Mouse (Mus musculus) forebrain, embryonic 15.5 days (tissue): ENCODE results near the gene Rps10. TPM values are rescaled to one million over a fixed set of nuclear protein-coding genes. Genes with fewer than 3 reads are reported as not detected.

ENCODE experiments used
- ATAC-seq: fragments of 200-750 bp; cut with Nextera tagmentation; replicated peaks from 2 replicates; pipeline ENCODE4 v1.8.0; 2017; ENCODE audit warnings: mild to moderate bottlenecking, moderate TSS enrichment, moderate library complexity
- H3K27ac ChIP-seq: fragments of 300-500 bp; sonication (generic); replicated peaks from 2 replicates; pipeline ENCODE4 v1.5.1; 2015; ENCODE audit warnings: mild to moderate bottlenecking, inconsistent platforms
- H3K27me3 ChIP-seq: fragments of 300-500 bp; sonication (generic); 2 replicates; pipeline ENCODE4 v1.6.1; 2015; ENCODE audit warnings: inconsistent platforms
- H3K36me3 ChIP-seq: fragments of 300-500 bp; sonication (generic); 2 replicates; pipeline ENCODE4 v1.6.1; 2015; ENCODE audit warnings: mild to moderate bottlenecking, inconsistent platforms
- H3K4me1 ChIP-seq: fragments of 300-500 bp; sonication (generic); 2 replicates; pipeline ENCODE4 v1.6.1; 2015; ENCODE audit warnings: inconsistent platforms
- H3K4me2 ChIP-seq: fragments of 300-500 bp; sonication (generic); replicated peaks from 2 replicates; pipeline ENCODE4 v1.6.1; 2015; ENCODE audit warnings: mild to moderate bottlenecking, inconsistent platforms
- H3K4me3 ChIP-seq: fragments of 300-500 bp; sonication (generic); 2 replicates; pipeline ENCODE4 v1.5.1; 2015; ENCODE audit warnings: mild to moderate bottlenecking, inconsistent platforms
- H3K9ac ChIP-seq: fragments of 300-500 bp; sonication (generic); replicated peaks from 2 replicates; pipeline ENCODE4 v1.6.1; 2015; ENCODE audit warnings: mild to moderate bottlenecking, inconsistent platforms
- H3K9me3 ChIP-seq: fragments of 300-500 bp; sonication (generic); 2 replicates; pipeline ENCODE4 v1.6.1; 2016; ENCODE audit warnings: inconsistent platforms
- WGBS: fragments of 180-500 bp; shearing (Covaris S2); methylation state at CpG from one replicate; pipeline ENCODE4 v1.1.7; 2015; ENCODE audit warnings: mixed read lengths; 5-methylcytosine and 5-hydroxymethylcytosine counted together
- polyA plus RNA-seq: library from polyadenylated mRNA; unstranded; fragments of >200 nt; fragmentation: Nextera tagmentation; extraction: Ambion mirVana; gene quantifications from 2 replicates; pipeline ENCODE4 v1.2.1, GENCODE M21; 2015

Rps10 gene
- polyA plus RNA-seq, 1 experiment from 2014 or later, result 578 TPM

DNA sequence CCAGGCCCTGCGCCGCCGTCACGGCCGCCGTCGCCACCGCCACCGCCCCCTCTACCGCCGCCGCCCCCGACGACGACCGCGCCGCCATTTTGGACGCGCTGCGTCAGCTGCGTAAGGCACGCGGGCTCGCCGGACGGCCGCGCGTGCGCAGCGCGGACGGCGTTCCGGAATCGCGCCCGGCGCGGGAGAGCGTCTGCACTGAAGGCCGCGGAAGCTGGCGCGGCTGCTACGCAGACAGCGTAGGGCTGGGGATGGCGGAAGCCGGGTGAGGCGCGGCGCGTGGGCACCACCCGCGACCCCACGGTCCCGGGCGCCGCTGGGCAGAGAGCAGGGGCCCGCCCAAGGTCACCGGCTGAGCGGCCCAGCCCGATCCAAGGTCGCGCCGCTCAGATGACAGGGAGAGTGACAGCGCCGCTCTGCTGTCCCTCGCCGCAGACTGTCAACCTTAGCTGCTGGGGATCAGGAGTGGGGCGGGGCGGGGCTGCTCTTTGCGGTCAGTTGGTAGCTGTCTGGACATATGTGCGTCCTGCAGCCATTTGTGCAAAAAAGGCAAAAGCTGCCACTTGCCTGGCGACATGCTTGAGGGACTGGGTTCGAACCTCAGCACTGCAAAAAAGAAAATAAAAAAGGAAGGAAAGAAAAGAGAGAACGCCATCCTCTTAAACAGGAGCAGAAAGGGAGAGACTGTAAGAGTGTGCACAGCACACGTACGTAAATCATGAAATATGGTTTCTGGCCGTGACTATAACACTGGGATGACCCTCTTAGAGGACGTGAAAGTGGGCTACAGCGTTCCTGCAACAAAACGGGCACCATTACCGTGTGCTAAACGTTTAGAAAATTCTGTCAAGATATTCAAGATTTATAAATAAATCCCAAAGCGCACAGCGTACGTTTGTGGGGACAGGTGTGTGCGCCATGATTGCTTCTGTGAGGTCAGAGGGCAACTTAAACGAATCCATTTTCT lies 12.8 kb downstream of the Rps10 start, which contains the start of gene Nudt3:
Nudt3 (minus strand) TSS at position 136 of the 967 bp plus-strand sequence.
- Histone ChIP-seq H3K4me2 (peak within 1 kb of the TSS; percentile 79), H3K36me3 (no peaks in the 10 kb centered on the region), H3K9me3 (no peaks in the 10 kb centered on the region), H3K27ac (peak within 1 kb of the TSS; percentile 96), H3K4me1 (peaks cover 48% of the 10 kb centered on the region), H3K9ac (peak within 1 kb of the TSS; percentile 97), H3K4me3 (peak within 1 kb of the TSS; percentile 95), H3K27me3 (no peaks in the 10 kb centered on the region)
- peak; percentile 88 for ATAC-seq
- 9% methylated on average over 91 of the region's 91 CpGs for WGBS

DNA sequence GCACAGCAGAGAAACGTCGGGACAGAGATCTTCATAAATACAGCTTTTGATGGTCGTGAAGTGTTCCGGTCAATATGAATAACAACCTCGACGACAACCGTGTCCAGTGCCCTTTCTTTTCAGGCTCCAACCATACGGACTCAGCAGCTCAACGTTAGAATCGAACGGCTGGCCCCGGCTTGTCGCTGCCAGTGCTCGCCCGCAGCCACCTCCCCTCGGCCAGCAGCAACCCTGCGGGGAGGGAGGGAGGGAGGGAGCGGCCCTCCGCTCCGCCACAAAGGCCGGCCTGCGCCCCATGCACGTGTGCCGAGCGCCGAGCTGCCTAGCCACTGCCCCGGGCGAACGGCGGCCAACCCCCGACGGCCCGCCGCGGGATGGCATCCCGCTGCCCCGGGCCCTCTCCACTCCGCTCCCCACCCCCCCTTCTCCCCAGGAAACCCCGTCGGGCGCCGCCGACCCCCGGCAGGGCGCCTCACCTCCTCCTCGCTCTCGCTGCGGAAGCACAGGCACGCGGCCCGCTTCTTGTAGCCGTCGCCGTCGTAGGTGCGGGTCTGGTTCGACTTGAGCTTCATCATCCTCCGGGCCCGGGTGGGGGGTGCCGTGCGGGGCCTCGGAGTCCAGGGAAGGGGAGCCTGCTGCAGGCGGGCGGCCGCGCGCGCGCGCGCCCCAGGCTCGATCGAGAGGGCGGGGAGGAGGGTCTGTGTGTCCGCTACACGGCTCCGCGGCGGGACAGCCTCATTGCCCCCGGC lies 13.7 kb downstream of the Rps10 start:
- peak overlapping the region; percentile 96 for H3K27ac ChIP-seq
- peak overlapping the region; percentile 95 for H3K4me3 ChIP-seq
- no peaks in the 10 kb centered on the region for H3K9me3 ChIP-seq
- peak overlapping the region; percentile 79 for H3K4me2 ChIP-seq
- H3K9ac ChIP-seq, result peak overlapping the region; percentile 97
- peak; percentile 49 for ATAC-seq
- peaks cover 50% of the 10 kb centered on the region for H3K4me1 ChIP-seq
- no peaks in the 10 kb centered on the region for H3K27me3 ChIP-seq
- under 1% methylated on average over 77 of the region's 80 CpGs for WGBS
- H3K36me3 ChIP-seq, result peaks cover 3% of the 10 kb centered on the region; the same call in 1 of the 2 replicates

DNA sequence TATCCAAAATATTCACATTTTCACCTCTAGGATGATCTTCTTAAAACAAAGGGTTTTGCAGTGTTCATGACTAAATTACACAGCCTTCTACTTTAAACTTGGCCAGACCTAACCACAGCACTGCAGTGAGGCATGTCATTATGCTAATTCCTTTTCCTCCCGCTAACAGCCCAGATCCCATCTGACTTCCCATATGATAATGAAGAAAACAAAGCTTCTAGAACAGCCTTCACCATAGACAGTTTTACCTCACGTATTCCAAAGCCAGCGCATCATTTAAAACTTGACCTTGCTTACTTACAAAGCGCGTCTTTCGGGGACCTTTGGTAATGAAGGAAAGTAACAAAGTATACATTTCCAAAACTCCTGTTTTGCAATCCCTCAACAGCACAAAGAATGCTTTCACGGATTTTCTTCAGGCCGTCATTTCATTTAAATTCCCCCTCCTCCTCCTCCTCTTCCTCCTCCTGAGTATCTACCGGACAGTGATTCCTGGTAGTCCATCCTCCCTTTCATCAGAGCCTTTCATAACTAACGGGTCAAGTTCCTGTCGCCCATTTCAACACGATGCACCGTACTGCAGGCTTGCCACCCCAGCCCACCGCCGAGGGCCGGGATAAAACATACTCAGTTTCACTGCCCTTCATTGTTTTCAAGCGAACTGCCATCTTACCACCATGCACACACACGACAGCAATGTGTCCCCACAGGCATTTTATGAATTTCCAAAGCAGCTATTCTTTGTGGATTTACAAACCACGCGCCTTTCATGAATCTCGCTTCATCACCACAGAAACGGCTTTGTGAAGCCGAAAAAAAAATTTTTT lies 14.6 kb downstream of the Rps10 start:
- Histone ChIP-seq H3K9ac (peak overlapping the region; percentile 97), H3K4me1 (peaks cover 48% of the 10 kb centered on the region), H3K9me3 (no peaks in the 10 kb centered on the region), H3K27ac (peak overlapping the region; percentile 96), H3K36me3 (peaks cover 11% of the 10 kb centered on the region; the same call in 1 of the 2 replicates), H3K4me3 (peak overlapping the region; percentile 95), H3K27me3 (no peaks in the 10 kb centered on the region), H3K4me2 (peak overlapping the region; percentile 79)
- peak; percentile 60 for ATAC-seq
- under 1% methylated on average over 23 of the region's 23 CpGs for WGBS

DNA sequence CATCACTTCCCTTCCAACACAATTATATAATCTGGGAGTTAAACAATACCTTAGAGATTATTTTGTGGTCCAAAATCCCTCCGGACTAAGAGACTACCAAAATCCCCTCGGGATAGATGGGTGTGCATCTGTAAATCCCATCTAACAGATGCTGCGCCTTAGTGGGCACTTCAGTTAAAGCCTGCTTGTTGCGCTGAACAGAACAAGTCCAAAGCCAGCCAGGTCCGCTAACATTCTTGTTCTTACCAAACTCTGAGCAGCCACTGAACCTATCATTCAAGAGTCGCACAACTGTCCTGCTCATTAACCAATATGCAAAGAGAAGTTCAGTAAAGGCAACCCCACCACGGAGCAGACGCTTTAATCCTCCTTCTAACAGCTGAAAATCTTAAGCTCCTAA lies 15.3 kb downstream of the Rps10 start:
- peak overlapping the region; percentile 79 for H3K4me2 ChIP-seq
- H3K36me3 ChIP-seq, result peaks cover 17% of the 10 kb centered on the region; the same call in 1 of the 2 replicates
- H3K4me1 ChIP-seq, result peaks cover 42% of the 10 kb centered on the region
- 22% methylated on average over 8 of the region's 8 CpGs for WGBS
- peak overlapping the region; percentile 96 for H3K27ac ChIP-seq
- peak overlapping the region; percentile 95 for H3K4me3 ChIP-seq
- no peaks in the 10 kb centered on the region for H3K27me3 ChIP-seq
- ATAC-seq, result no peak
- peak overlapping the region; percentile 97 for H3K9ac ChIP-seq
- H3K9me3 ChIP-seq, result no peaks in the 10 kb centered on the region

DNA sequence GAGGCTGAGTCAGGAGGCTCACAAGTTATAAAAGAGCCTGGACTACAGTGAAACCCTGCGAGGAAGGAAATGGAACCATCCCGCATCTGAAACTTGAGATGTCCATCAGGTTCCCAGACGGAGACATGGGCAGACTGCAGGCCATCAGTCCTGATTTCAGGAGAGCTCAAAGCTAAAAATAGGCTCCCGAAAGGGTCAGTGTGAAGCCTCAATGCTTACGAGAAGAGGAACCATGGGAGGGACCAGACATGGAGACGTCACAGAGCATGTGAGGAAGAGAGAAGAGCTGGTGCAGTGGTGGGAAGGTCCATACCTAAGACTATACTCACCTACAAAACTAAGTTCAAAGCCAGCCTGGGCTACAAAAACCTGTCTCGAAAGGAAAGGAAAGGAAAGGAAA lies 21.1 kb downstream of the Rps10 start:
- no peak overlapping the region for H3K4me3 ChIP-seq
- no peak overlapping the region for H3K9ac ChIP-seq
- 83% methylated on average over 7 of the region's 7 CpGs for WGBS
- H3K4me2 ChIP-seq, result no peak overlapping the region
- H3K27me3 ChIP-seq, result no peaks in the 10 kb centered on the region
- no peak overlapping the region for H3K27ac ChIP-seq
- peaks cover 61% of the 10 kb centered on the region for H3K4me1 ChIP-seq
- no peaks in the 10 kb centered on the region for H3K9me3 ChIP-seq
- ATAC-seq, result no peak
- H3K36me3 ChIP-seq, result peaks cover 17% of the 10 kb centered on the region; the same call in 1 of the 2 replicates

DNA sequence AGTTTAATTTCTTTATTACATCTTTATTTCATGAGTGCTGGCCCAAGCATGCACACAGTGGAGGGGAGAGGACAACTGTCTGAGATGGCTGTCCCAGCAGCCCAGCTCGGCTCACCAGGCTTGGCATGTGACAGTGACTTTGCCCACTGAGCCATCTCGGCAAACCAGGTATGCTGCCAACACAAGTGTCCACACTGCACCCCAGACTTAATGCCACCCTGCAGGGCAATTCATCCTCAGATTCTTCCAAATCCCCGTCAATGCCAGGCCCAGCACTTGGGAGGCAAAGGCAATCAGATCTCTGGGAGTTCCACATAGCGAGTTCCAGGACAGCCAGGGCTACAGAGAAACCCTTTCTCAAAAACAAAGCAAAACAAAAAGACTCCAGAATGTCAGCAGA lies 23.5 kb downstream of the Rps10 start:
- 63% methylated on average over 4 of the region's 4 CpGs for WGBS
- ATAC-seq, result no peak
- Histone ChIP-seq H3K4me3 (no peak overlapping the region), H3K36me3 (peaks cover 16% of the 10 kb centered on the region; the same call in 1 of the 2 replicates), H3K9me3 (no peaks in the 10 kb centered on the region), H3K9ac (no peak overlapping the region), H3K27ac (no peak overlapping the region), H3K27me3 (no peaks in the 10 kb centered on the region), H3K4me2 (no peak overlapping the region), H3K4me1 (peaks cover 51% of the 10 kb centered on the region)

DNA sequence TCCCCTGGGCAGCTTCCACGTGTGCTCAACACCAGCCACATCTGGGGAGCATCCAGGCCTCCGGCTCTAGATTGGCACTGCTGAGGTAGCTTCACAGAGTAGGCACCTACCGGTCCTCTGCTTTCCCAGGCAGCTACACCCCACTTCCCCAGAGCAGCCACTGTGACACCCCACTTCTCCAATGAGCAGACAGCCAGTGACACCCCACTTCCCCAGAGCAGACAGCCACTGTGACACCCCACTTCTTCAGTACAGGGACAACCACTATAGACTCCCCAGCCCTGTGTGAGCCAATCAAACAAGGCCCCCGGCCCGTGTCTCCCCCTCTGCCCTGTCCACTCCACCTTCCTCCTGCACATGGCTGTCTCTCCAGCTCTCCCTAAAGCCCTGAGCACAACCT lies 24.5 kb downstream of the Rps10 start:
- Histone ChIP-seq H3K4me2 (no peak overlapping the region), H3K27me3 (no peaks in the 10 kb centered on the region), H3K36me3 (peaks cover 6% of the 10 kb centered on the region; the same call in 1 of the 2 replicates), H3K4me1 (peaks cover 51% of the 10 kb centered on the region), H3K9me3 (no peaks in the 10 kb centered on the region), H3K9ac (no peak overlapping the region), H3K27ac (no peak overlapping the region), H3K4me3 (no peak overlapping the region)
- 84% methylated on average over 5 of the region's 5 CpGs for WGBS
- no peak for ATAC-seq

DNA sequence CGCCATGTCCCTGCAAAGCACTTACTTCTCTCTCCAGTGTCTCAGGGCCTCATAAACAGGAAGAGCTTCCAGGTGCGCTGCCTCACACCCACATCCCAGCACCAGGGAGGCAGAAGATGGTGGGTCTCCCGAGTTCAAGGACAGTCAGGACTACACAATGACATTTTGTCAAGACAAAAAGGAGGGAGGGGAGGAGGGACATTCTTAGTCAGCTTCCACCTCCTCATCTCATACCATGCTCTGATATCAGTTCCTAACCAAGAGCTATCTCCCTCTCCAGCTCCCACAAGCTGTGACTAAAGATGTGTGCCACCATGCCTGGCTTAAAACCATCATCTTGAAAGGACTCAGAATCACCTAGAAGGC lies 25.0 kb downstream of the Rps10 start:
- peaks cover 51% of the 10 kb centered on the region for H3K4me1 ChIP-seq
- no peak overlapping the region for H3K9ac ChIP-seq
- H3K4me2 ChIP-seq, result no peak overlapping the region
- peak overlapping the region; percentile 31; the same call in 1 of the 2 replicates for H3K27ac ChIP-seq
- 0 out of 2 replicates have a peak, but pooled peaks cover 2% of the 10 kb centered on the region for H3K36me3 ChIP-seq
- H3K27me3 ChIP-seq, result no peaks in the 10 kb centered on the region
- ATAC-seq, result no peak
- no peak overlapping the region for H3K4me3 ChIP-seq
- WGBS, result 74% methylated on average over 3 of the region's 3 CpGs
- H3K9me3 ChIP-seq, result no peaks in the 10 kb centered on the region

DNA sequence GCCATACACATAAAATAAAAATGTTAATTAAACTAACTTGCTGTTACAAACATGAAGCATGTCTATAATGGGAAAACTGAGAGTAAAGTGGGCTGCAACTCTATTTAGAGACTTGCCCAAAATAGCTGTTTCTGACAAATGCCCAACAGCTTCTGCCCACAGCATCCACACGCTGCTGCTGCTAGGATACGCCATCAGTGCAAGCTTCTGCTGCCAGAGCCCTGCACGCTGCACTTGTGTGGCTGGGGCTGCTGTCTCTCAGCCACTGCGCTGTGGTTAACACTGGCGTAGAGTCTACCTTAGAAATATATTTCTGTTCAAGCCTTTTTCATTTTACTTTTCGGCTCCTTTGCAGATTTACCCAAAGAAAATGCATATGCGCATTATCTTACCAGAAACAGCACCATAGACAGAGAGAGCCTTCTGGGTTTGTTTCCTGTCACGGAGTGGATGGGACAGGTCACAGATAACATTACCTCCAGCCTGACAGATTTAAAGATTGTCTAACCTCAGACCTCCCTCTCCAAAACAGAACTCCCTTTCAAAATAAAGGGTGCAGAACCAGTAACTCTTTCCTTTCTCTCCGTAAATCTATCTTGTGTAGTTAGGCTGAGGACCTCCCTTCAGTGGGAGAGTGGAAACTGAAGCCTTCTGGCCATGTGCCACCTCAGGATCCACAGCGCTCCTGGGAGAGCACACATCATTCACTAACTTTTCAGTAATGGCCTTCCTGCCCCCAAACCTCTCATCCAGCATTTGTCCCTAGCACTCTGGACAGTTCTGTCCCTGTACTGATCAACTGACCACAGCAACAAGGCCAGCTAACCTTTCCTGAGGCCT lies 25.6 kb downstream of the Rps10 start:
- ATAC-seq, result no peak
- Histone ChIP-seq H3K4me1 (peaks cover 51% of the 10 kb centered on the region), H3K4me2 (no peak overlapping the region), H3K9me3 (no peaks in the 10 kb centered on the region), H3K36me3 (no peaks in the 10 kb centered on the region), H3K9ac (0 out of 2 replicates have a peak overlapping the region, but pooled peaks have one; percentile 10), H3K4me3 (no peak overlapping the region), H3K27me3 (no peaks in the 10 kb centered on the region), H3K27ac (peak overlapping the region; percentile 31; the same call in 1 of the 2 replicates)
- WGBS, result 74% methylated on average over 10 of the region's 10 CpGs

DNA sequence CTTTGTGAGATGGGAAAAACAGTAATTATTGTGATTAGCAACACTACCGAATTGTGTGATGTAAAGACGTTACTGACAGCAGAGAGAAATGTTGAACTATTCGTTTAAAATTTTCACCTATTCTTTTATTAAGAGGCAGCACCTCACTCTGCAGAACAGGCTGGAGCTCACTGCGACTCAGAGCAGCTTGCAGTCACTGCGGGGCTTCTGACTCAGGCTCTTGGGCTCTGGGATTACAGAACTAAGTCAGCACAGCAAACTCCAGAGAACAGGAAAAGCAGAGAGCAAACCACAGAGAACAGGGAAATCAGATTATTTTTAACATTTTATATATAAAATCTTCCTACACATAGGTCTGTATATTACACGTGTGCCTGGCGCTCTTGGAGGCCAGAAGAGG lies 26.9 kb downstream of the Rps10 start:
- Histone ChIP-seq H3K9ac (no peak overlapping the region), H3K9me3 (no peaks in the 10 kb centered on the region), H3K4me2 (no peak overlapping the region), H3K36me3 (no peaks in the 10 kb centered on the region), H3K4me1 (peaks cover 46% of the 10 kb centered on the region), H3K4me3 (no peak overlapping the region), H3K27me3 (no peaks in the 10 kb centered on the region), H3K27ac (0 out of 2 replicates have a peak overlapping the region, but pooled peaks have one; percentile 14)
- 83% methylated on average over 7 of the region's 7 CpGs for WGBS
- no peak for ATAC-seq
